Mouse (Mus musculus): ENCODE measurements around the gene Ube2q2.

GRCm38 (mm10) chr9:55114752-55115151 lies 33.9 kb upstream of the Ube2q2 start:
- TF ChIP-seq CTCF (IDR thresholded peaks at IDR 0.05; ENCODE audit: extremely low read depth, insufficient read length, insufficient replicate concordance, low read depth, low read length) = no peak
- TF ChIP-seq POLR2A (IDR thresholded peaks at IDR 0.05; ENCODE audit: low read depth, low read length) = no peak
